Mouse (Mus musculus) mature B cell (primary cell): ENCODE results near the gene Antxrl.

Experiments used
- in situ Hi-C: fragments of 300-500 bp; cut with MboI; formaldehyde crosslinking; loops from 2 replicates; pipeline ENCODE4 v1.14.3; 2019

The Antxrl gene

DNA sequence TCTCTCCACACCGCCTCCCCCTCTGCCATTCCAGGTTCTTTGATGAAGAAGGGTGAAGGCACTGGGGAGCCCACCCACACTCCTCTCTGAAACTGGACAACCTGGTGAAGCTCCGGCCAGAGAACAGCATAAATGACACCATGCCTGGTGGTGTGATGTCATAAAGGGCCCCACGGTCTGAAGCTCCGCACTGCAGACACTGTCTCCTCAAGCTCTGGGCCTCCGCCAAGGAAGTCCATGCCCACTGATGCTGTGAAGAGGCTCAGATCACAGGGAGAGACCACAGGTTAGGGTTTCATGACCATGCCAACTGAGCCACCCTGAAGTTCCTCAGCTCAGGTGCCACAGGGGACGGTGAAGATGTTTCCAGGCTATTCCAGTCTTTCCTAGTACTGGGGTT lies at the start of gene Antxrl:
Gene Antxrl, plus strand, starts transcription at position 192 of the 400 bp plus-strand sequence.
- in situ Hi-C loops = no loop called here

DNA sequence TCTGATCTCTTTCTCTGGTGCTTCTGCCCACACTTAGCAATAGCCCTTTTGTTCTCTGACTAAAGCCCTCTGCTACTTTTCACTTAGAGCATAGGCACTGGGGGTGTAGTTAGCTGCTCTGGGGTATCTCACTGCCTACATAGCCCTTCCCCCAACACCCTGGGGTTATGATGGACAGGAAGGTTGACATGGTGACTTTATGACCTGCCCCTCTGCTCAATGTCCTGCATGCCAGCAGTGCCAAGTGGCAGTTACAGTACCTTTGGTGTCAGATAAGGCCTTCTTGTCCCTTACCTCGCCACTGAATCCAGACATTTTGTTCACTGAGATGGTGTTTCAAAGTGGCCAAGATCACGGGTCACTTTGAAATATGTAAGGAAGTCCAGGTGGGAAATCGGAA lies 37.4 kb upstream of the Antxrl start, which contains the start of gene Gm30083:
Gene Gm30083, minus strand, starts transcription at position 120 of the 400 bp plus-strand sequence.
- in situ Hi-C loops = no loop called here

DNA sequence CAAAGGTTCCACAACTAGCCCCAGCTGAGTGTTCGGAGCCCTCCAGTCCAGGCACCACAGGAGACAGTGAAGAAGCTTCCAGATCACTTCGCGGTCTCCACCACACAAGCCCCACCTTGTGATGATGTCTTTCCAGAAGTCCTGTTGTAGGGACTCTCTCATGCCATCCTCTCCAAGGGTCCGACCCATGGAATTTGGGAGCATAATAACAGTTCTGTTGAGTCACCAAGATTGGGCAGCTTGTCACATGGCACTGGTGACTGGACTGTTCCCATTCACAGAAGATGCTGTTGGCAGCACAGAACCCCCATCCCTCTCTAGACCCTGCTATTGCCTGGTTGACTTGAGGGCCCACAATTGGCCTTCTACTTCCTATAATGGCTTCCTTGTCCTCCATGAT lies 36.1 kb upstream of the Antxrl start, which contains the start of gene Gm5460:
Gene Gm5460, plus strand, starts transcription at position 378 of the 400 bp plus-strand sequence.
- in situ Hi-C loops = no loop called here

DNA sequence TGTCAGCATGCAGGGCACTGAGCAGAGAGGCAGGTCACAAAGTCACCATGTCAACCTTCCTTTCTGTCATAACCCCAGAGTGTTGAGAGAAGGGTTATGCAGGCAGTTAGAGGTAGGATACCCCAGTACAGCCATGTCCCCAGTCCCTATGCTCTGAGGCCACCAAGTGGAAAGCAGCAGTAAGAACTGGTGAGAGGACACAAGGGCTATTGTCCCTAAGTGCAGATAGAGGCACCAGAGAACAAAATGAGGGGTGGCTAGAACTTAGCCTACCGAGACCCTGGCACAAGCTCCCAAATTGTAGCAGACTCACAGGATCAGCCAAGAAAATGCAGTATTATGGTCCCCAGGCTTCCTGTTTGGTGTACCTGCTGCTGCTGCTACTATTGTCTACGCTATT lies 35.6 kb upstream of the Antxrl start:
- in situ Hi-C loops = no loop called here

DNA sequence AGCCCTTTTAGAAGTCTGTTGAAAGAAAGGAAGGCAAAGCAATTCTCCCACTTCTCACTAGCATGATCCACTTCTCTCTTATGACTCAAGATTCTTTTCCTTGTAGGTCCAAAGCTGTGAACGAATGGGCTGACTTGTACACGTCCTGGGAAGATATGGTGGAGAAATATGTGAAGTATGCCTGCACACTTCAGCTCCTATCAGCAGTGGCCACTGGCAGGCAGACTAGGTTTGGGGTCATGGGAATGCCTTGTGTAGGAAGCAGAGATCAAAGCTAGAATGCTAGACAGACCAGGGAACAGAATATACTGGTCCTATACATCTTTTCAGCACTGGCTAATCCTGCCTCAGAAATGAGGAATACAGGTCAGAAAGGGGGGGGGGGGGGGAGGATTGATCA lies 25.8 kb upstream of the Antxrl start:
- in situ Hi-C loops = no loop called here

DNA sequence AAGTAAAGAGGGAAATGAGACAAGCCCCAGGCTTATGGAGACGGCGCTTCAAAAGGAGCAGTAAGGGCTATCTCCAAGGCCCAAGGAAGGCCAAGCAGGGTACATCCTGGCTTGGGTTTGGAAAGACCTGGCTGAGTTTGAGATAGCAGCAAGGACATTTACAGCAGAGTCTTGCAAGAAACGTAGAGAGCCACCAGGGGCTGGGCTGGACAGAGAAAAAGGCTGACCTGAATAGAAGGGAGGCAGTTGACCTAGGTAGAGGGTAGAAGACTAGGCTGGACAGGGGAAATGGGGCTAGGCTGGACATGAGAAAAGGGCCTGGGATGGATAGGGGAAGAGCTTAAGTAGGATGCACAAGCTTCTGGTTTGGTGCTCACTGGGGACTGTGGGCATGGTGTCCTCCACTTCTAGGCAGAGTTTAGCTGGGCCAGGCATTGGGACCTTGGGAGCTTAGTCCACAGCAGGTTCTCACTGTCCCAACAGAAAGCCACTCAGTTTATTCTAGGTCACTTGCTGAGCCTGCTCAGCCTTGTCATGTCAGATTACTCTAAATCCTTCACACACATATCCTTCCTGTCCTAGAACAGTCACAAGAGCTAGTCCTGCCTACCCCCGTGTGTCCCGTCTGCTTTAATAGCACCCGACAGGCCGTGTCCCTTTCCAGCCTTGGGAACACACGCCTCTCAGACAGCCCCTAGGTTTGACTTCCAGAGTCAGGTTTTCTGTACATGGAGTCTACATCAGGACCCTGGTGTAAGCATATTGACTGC lies 18.5 kb upstream of the Antxrl start:
- in situ Hi-C loops = no loop called here

DNA sequence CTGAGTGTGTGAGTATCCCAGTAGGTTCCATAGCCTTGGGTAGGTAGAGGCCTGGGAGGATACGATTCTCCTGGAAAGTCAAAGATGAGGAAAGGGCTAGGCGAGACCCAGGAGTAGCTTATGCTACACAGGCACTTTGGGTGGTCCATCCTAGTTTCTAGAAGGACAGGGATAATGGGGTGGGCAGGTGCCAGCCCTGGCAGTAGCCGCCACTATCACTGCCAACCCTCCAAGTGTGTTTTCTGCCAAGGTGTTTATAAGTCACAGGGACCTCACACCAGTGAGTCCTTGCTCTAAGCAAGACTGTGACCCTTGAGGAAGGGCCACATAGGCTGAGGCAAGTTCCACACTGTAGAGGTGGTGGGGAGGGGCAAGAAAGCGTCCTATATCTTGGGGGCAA lies 11.3 kb upstream of the Antxrl start:
- in situ Hi-C loops = no loop called here

DNA sequence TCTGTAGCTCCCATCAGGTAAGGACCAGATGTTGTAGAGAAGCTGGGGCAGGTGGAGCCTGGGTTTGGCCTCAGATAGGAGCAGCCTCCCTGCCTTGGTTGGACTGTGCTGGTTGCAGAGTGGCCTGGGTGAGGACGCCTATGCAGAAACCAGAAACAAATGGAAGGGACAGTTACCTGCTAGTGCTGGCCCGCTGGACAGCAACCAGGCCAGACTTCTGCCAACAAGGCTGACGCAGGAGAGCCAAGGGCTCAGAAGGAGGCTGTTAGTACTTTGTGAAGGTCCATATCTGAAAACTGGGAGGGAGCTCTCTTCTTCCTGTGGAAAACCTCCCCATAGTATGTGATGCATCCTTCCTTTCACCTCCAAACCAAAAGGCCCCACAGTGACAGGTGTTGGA lies 9.2 kb upstream of the Antxrl start:
- in situ Hi-C loops = no loop called here

DNA sequence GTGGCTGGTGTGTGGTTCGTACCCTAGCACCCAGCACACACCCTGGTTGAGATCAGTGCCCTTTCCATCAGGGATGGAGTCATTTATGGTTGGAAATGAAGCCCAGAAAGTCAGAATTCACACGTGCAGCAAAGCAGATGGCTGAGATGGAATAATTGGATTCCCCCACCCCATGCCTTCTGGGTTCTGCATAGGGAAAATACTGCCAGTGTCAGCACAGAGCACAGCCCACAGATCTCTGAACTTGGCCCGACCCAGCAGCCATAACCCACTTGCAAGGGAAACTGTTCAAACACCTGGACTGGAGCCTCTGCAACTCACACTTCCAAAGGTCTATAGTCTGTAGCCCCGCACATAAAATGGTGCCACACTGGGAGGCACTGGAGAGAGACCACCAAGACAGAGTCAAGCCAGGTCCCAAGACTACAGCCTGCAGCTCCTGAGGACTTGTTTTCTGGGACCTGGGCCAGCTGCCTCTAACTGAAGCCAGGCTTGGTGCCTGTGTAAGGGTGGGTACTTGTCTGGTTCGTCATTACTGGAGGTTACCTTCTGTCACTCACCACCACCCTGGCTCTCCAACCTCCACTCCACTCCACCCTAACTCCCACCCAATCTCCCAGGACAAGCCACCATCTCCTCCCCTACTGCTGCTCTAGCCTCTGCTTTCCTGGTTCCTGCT lies 2.3 kb upstream of the Antxrl start:
- in situ Hi-C loops = no loop called here

DNA sequence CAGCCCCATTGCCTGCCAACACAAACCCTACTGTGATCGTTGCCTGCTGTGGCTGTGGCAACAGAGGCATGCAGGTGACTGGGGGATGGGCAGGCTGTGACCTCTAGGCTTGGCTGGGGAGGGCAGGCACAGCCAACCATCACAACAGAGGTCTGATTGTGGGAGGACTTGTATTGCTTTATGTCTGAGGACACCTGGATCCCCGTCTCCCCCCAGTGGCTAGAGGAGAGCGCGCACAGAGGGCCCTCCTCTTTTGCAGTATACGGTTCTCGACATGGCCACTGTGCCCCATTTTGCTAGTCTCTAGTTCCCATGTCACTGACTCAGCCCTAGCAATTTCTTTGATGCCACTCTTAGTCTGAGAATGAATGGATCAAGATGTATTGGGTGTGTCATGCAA lies 19.2 kb downstream of the Antxrl start:
- in situ Hi-C loops = no loop called here

DNA sequence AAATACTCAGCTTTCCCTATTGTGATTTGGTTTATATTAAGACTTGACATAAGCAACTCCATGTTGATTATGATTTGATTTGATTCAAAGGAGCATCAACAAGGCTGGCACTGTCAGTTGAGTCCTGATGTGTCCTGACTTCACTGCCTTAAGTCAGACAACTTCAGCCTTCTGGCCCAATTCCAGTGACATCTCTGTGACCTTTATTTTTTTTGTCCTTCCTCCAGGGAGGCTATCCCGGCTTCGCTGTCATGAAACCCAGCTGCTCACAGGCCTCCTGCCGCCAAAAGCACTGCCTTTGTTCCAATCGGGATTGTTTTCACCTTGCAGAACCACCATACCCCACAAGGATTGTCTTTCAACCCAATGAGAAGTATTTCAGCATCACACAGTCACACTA lies 22.8 kb downstream of the Antxrl start:
- in situ Hi-C loops = no loop called here

DNA sequence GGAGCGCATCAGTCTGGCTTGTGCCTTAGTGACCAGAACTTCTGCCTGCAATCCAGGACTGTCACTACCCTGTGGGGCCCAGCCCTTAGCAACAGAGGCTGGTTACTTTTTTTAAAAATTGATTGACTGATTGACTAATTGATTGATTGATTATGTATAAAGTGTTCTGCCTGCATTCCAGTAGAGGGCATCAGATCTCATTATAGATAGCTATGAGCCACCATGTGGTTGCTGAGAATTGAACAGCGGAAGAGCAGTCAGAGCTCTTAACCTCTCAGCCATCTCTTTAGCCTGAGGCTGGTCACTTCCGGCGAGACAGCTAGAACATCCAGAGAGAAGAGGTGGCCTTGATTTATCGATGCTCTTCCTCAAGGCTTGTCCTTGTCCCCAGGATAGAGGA lies 24.7 kb downstream of the Antxrl start:
- in situ Hi-C loops = no loop called here

DNA sequence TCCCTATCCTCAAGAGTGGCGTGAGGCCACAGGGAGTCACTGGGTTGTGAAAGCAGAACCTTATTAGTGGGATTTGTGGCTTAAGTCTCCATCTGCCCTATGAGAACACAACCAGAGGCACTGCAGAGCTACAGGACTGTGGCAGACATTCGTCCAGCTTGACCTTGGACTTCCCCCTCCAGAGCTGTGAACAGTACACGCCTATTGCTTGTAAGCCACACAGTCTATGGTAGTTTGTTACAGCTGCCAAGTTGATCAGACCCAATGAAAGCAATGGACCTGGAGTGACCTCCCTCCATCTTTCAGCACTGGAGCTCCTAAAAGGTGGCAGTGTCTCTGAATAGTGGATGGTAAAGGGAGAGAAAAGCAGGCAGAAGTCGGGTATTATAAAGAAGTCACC lies 25.8 kb downstream of the Antxrl start:
- in situ Hi-C loops = no loop called here

DNA sequence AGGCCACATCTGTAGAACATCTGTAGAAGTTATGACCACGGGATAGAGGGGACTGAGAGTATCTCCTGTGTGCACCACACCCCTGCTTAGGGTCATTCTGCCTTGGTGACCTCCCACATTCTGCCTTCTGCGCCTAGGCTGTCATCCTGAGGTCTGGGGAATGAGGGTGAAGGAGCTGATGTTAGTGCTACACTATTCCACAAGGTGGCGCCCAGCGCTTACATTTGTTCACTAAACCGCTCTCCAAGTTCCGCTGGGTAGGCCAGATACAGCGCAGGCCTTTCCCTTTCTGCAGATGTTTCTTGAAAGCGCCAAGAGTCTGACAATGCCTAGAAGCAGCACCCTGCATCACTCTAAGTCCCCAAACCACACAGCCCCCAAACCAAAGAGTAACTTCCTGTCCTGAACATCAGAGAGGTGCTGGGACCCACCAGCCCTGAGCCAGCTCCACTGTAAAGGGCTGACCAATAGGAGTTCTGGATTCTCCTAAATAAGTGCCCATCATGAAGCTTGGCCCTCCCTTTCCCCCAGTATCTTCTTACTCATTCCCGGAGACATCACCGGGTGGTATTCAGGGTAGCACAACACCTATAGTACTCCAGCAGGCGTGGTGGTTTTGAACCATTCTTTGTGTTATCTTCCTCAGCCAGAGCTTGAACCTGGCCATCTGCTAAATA lies 28.0 kb downstream of the Antxrl start:
- in situ Hi-C loops = no loop called here

DNA sequence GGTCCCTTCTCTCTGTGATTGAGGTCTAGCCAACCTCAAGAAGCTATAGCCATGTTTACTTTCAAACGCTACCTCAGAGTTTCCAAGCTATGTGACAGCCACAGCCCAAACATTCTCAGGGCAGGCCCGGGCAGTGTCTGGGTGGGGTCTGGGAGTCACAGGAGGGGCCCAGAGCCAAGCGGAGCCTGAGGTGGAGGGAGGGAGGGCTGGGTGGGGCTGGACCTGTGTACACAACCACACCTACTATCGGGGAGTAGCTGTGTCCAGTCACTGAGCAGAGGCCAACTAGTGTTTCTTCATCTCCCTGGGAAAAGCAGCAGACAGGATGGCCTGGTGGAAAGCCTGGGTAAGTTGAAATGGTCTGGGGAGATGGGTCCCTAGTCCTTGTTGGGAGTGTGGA lies 33.2 kb downstream of the Antxrl start, which contains the start of gene Anxa8:
Gene Anxa8, plus strand, starts transcription at position 251 of the 400 bp plus-strand sequence.
- in situ Hi-C loops = no loop called here

DNA sequence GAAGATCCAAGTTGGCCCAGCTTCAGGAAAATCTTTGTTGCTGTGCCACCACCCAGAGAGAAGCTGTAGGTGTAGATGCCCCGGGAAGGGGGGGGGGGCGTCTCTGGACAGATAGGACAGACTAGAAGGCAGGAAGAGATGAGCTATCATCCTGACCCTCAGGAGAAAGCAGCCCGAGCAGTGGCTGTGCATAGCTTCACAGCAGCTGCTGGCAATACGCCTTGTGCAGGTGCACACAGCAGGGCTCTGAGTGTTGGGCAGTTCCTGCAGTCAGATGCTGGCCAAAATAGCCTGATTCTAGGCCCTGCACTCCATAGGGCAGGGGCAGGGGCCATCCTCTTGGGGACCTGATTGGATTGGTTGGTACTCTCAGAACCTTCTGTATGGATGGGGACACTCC lies 34.3 kb downstream of the Antxrl start:
- in situ Hi-C loops = no loop called here

DNA sequence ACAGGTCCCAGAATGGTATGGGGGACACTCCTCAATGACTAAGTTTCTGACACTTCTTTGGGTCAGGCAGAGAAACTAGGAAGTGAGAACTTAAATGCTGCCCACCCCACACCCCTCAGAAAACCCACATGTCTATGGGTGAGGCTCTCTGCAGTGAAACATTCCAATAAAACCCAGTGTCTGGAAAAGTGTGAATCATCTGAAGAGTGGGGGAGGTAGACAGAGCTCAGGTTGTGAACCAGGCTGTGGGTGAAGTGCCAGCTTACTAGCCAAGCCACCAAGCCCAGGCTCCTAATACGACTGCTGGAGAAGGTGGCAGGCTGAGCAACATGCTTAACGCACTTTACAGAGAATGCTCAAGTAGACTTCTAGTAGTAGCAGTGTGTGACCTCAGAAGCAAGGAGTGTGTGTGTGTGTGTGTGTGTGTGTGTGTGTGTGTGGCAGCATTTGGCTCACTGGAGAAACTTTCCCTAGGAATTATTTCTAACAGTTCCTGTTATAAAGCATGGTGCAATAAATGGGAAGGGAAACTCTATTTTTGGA lies 35.4 kb downstream of the Antxrl start:
- in situ Hi-C loops = no loop called here

DNA sequence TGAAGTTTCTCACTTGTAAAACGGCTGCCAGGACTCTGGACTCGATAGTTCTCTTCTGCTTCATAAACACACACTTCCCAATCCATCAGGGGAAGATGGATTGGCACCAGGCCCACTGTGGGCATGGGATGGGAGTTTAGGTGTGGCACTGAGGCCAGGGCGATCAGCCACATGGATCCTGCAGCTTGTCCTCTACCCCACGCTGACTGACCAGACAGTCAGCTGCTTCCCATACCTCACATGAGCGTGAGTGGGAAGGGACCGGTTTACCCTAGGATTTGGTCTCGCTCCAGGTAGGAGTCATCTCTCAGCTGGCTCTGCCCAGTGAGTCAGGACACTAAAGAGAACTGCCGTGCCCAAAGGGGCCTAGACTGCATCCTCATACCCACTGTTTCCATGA lies 37.3 kb downstream of the Antxrl start:
- in situ Hi-C loops = no loop called here

DNA sequence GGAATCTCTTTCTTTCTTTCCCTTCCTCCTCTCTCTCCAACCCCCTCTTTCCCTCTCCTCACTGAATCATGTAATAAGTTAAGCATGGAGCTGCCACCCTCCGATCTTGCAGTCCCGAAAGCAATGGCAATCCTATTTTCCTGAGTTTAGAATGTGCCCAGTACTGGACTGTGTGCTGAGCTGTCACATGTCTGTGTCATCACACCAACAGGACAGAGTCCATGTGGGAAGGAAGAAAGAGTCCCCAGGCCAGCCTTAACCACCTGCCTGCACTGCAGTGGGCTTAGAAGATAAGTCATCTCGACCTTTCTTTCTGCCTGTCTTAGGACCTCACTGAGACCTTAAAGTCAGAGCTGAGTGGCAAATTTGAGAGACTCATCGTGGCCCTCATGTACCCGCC lies 39.0 kb downstream of the Antxrl start:
- in situ Hi-C loops = no loop called here

DNA sequence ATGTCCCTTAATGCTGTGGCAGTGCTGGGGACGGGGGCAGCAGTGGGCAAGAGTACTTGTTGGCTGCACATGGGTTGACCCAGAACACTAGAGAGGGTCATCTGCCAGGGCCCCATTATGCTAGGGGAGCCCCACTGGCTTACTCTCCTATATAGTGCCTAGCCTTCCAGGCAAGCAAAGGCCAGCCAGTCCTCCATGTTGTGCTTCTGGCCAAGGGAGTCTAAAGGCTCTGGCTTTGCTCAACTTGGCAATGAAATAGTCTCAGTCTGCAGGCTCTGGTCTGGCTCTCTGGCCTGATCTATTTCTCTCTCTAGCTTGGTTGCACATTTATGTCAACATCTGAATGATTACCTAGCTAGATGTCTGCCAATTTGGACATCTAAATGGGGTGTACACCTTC lies 40.3 kb downstream of the Antxrl start:
- in situ Hi-C loops = no loop called here

DNA sequence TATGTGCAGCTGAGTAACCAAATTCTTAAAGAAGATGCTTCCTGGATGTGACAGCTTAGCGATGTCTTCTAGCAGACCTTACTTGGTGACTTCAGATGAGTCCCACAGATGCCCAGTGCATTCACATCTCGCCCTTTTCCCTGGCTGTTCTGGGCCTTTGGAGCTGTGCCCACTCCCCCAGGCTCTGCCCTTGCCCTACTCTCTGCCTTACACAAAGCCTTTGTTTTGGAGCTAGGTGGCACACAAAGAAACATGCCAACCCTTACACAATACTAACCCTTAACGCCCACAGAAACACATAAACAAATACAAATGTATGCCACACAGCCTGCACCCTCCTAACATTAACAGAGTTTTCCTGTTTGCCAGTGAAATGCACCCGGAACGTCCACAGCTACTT lies 43.7 kb downstream of the Antxrl start:
- in situ Hi-C loops = no loop called here

DNA sequence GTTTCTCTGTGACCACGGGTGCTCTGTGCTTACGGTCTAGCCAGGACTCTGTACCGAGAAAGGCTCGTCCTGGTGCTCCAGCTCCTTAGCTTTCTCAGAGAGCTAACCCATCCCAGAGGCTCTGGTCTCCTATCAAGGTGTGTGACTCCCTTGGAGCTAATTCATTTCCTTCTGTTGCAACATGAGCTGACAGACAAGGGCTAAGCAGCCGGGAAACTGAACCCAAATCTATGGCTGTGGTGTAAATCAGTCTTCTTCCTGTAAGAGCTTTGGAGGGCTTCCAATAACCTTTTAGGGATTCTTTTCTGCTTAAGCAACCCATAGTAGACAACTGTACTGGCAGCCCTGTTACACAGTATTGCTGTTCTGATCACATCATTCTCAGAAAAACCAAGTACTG lies 50.1 kb downstream of the Antxrl start, which contains the start of gene A630023A22Rik:
Gene A630023A22Rik, minus strand, starts transcription at position 154 of the 400 bp plus-strand sequence.
- in situ Hi-C loops = no loop called here
